Mouse (Mus musculus) G1E (cell line): ENCODE results near the gene Phldb1.

Experiments used
- CTCF ChIP-seq: IDR thresholded peaks from 2 replicates; pipeline ENCODE4 v1.5.1; 2012; ENCODE audit warnings: low read depth, low read length, inconsistent platforms, mixed read lengths
- GATA2 ChIP-seq: IDR thresholded peaks from 2 replicates; pipeline ENCODE4 v1.6.1; 2012; ENCODE audit warnings: low read depth, low read length, inconsistent platforms, borderline replicate concordance

DNA sequence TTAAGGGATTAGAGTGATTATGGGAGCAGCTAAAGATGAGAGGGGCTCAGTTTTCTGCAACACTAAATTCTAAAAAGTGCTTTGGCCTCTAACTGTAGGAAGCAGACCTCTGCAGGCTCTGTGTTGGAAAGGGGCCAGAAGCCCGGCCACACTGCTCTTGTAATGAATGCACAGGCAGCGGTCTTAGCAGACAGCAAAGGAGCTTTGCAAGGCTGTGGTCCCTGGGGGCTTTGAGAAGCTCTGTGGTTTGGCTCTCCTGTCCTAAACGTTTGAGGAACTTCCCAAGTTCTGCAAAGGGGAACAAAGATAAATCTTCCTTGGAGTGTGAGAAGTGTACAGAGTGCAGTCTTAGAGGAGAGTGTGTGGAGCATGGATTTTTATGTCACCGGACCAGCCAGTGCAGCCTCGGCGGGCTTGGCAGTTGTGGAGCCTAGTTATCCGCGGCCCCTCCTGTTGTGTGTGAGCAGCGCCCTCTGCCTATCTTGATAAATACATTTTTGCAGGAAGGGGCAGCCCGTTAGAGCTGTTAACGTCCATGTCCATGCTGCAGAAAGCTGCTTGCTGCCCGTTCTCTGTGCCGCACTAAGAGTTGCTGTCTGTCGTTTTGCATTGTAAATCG is 97.3 kb downstream of the Phldb1 start:
- TF ChIP-seq CTCF = no peak
- TF ChIP-seq GATA2 = no peak
